Mouse (Mus musculus): ENCODE measurements around the gene Magi1.

GRCm38 (mm10) chr6:93802390-93802789 is 481.3 kb downstream of the Magi1 start:
- TF ChIP-seq FLI1 (IDR thresholded peaks at IDR 0.05; ENCODE audit: low read length) (no peak), GATA1 (IDR thresholded peaks at IDR 0.05; ENCODE audit: borderline replicate concordance, low read length) (no peak)

Measured in megakaryocyte, embryonic 14.5 days (primary cell).